Mouse (Mus musculus): ENCODE results near the gene Insyn1.

The Insyn1 gene

GRCm38 (mm10) chr9:58534766-58535165, 46.4 kb downstream of the Insyn1 start:
- peak; percentile 72 for DNase-seq (ENCODE audit: low read depth, low spot score)

- no peak for DNase-seq (ENCODE audit: low read depth, low spot score)
Measured at GRCm38 (mm10) chr9:58535447-58536134, 47.2 kb downstream of the Insyn1 start.

DNA sequence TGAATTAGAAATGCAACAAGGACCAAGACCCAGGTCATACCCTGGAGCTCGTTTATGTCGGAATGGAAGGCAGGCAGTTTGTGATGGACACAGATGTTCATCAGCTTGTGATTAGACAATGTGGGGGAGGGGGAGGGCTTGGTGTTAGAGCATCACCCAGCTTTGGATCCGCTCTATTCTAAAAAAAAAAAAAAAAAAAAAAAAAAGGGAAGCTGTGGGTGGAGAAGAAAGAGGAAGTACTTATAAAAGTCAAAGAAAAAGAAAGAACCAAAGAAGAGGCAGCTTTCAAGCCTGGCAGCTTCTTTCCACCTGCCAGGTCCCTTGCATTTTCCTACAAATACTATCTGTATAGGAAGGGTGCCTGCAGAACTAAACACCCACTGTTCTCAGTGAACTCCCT, 49.4 kb downstream of the Insyn1 start:
- DNase-seq (ENCODE audit: low read depth, low spot score), result no peak

GRCm38 (mm10) chr9:58539886-58540285, 51.5 kb downstream of the Insyn1 start:
- DNase-seq (ENCODE audit: low read depth, low spot score), result peak; percentile 75

GRCm38 (mm10) chr9:58541895-58542338, 53.5 kb downstream of the Insyn1 start:
- no peak for DNase-seq (ENCODE audit: low read depth, low spot score)

DNA sequence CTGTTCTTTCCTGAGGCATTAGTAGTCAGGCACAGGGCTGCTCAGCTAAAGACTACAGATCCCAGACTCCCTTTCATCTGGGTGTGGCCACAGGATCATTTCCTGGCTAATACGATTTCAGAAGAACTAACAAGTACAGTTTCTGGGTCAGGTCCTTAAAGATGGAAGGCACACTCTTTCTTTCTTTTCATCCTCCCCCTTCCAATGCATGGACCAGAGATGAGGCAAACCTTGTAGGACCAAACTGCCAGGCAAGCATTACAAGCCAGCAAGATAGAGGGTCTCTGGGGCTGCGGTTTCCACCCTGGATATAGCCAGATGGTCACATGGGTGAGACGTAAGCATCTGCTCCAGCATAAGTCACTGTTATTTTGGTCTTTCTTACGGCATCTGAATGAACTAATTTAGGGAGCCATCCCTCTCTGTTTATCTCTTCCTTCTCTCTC, 56.5 kb downstream of the Insyn1 start:
- no peak for DNase-seq (ENCODE audit: low read depth, low spot score)

DNA sequence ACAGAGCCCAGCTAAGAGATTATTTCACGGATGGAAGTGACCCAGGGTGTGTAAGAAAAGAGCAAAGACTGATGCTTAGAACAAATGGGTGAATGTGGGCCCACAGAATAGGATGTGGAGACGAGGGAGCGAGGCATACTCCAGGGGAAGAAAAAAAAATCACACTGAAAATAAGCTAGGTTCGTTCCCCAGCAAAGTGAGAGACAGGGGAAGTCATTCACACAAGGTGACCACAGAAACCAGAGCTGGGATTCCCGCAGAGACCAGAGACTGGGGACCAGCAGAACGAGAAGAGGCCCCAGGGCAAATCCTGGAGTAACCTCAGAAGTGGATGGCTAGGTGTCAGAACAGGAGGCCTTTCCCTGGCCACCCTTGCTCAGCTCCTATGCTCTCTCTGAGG, 57.0 kb downstream of the Insyn1 start:
- DNase-seq (ENCODE audit: low read depth, low spot score), result no peak

GRCm38 (mm10) chr9:58546630-58547360, 58.4 kb downstream of the Insyn1 start:
- no peak for DNase-seq (ENCODE audit: low read depth, low spot score)

- no peak for DNase-seq (ENCODE audit: low read depth, low spot score)
Measured at GRCm38 (mm10) chr9:58548897-58549296, 60.5 kb downstream of the Insyn1 start.

All from forelimb bud, embryonic 11.5 days (tissue).